Mouse (Mus musculus): ENCODE data around the gene Plekhh2. TPM values are rescaled to one million over a fixed set of nuclear protein-coding genes. Genes with fewer than 3 reads are reported as not detected.
A peak's percentile ranks its signal among the peaks of the same experiment; 100 is the strongest.

Gene Plekhh2
- polyA plus RNA-seq (2014; fragmentation: Nextera tagmentation; extraction: Ambion mirVana), result 2.3 and 3.4 TPM in 2 replicates

- H3K27me3 ChIP-seq (ENCODE audit: control insufficient read depth, insufficient read depth, low read length), result peaks cover 2% of the 10 kb centered on the region; the same call in 1 of the 2 replicates
- DNase-seq (ENCODE audit: low spot score) (peak; percentile 85), ATAC-seq (ENCODE audit: low FRiP score) (peak; percentile 80)
- H3K4me1 ChIP-seq (replicated peaks; ENCODE audit: control insufficient read depth, insufficient read depth, low read length), result no peaks in the 10 kb centered on the region
- no peaks in the 10 kb centered on the region for H3K9me3 ChIP-seq (ENCODE audit: control insufficient read depth, low read length)
- peak within 1 kb of the TSS; percentile 75 for H3K9ac ChIP-seq (ENCODE audit: low read depth, low read length)
- peak within 1 kb of the TSS; percentile 95 for H3K4me2 ChIP-seq (replicated peaks; ENCODE audit: low read depth, low read length)
- peak within 1 kb of the TSS; percentile 71 for H3K4me3 ChIP-seq (ENCODE audit: low read depth, low read length)
- under 1% methylated on average over 70 of the region's 79 CpGs for WGBS
- 0 out of 2 replicates have a peak within 1 kb of the TSS, but pooled peaks have one; percentile 10 for H3K27ac ChIP-seq (ENCODE audit: low read depth, low read length)
- H3K36me3 ChIP-seq (ENCODE audit: control insufficient read depth, insufficient read depth, low read length), result no peaks in the 10 kb centered on the region
These were observed at the start of gene Plekhh2 for GRCm38 (mm10) chr17:84511682-84512515. Gene Plekhh2 (plus strand): TSS chr17:84511895.

GRCm38 (mm10) chr17:84465753-84466608, 45.7 kb upstream of the Plekhh2 start, which contains the start of gene Thada:
Gene Thada (minus strand): TSS chr17:84466205.
- Histone ChIP-seq H3K4me1 (replicated peaks; ENCODE audit: control insufficient read depth, insufficient read depth, low read length) (no peaks in the 10 kb centered on the region), H3K27me3 (ENCODE audit: control insufficient read depth, insufficient read depth, low read length) (no peaks in the 10 kb centered on the region), H3K9ac (ENCODE audit: low read depth, low read length) (peak within 1 kb of the TSS; percentile 90), H3K36me3 (ENCODE audit: control insufficient read depth, insufficient read depth, low read length) (no peaks in the 10 kb centered on the region), H3K27ac (ENCODE audit: low read depth, low read length) (peak within 1 kb of the TSS; percentile 78), H3K4me3 (ENCODE audit: low read depth, low read length) (peak within 1 kb of the TSS; percentile 89), H3K4me2 (replicated peaks; ENCODE audit: low read depth, low read length) (peak within 1 kb of the TSS; percentile 89), H3K9me3 (ENCODE audit: control insufficient read depth, low read length) (no peaks in the 10 kb centered on the region)
- 1% methylated on average over 65 of the region's 67 CpGs for WGBS
- ATAC-seq (ENCODE audit: low FRiP score), result peak; percentile 98
- peak; percentile 100 for DNase-seq (ENCODE audit: low spot score)

GRCm38 (mm10) chr17:84474312-84474711, 37.4 kb upstream of the Plekhh2 start:
- 69% methylated on average over 4 of the region's 4 CpGs for WGBS
- H3K4me1 ChIP-seq (replicated peaks; ENCODE audit: control insufficient read depth, insufficient read depth, low read length), result no peaks in the 10 kb centered on the region
- no peak for ATAC-seq (ENCODE audit: low FRiP score)
- H3K27ac ChIP-seq (ENCODE audit: low read depth, low read length), result no peak overlapping the region
- H3K9ac ChIP-seq (ENCODE audit: low read depth, low read length), result no peak overlapping the region
- no peaks in the 10 kb centered on the region for H3K36me3 ChIP-seq (ENCODE audit: control insufficient read depth, insufficient read depth, low read length)
- H3K4me3 ChIP-seq (ENCODE audit: low read depth, low read length), result no peak overlapping the region
- no peak for DNase-seq (ENCODE audit: low spot score)
- no peaks in the 10 kb centered on the region for H3K27me3 ChIP-seq (ENCODE audit: control insufficient read depth, insufficient read depth, low read length)
- no peak overlapping the region for H3K4me2 ChIP-seq (replicated peaks; ENCODE audit: low read depth, low read length)
- no peaks in the 10 kb centered on the region for H3K9me3 ChIP-seq (ENCODE audit: control insufficient read depth, low read length)

- Histone ChIP-seq H3K9me3 (ENCODE audit: control insufficient read depth, low read length) (no peaks in the 10 kb centered on the region), H3K27ac (ENCODE audit: low read depth, low read length) (no peak overlapping the region), H3K27me3 (ENCODE audit: control insufficient read depth, insufficient read depth, low read length) (no peaks in the 10 kb centered on the region), H3K9ac (ENCODE audit: low read depth, low read length) (0 out of 2 replicates have a peak overlapping the region, but pooled peaks have one; percentile 4), H3K4me2 (replicated peaks; ENCODE audit: low read depth, low read length) (no peak overlapping the region), H3K4me1 (replicated peaks; ENCODE audit: control insufficient read depth, insufficient read depth, low read length) (no peaks in the 10 kb centered on the region), H3K36me3 (ENCODE audit: control insufficient read depth, insufficient read depth, low read length) (no peaks in the 10 kb centered on the region), H3K4me3 (ENCODE audit: low read depth, low read length) (no peak overlapping the region)
- ATAC-seq (ENCODE audit: low FRiP score) (no peak), DNase-seq (ENCODE audit: low spot score) (no peak)
- 87% methylated on average over 5 of the region's 5 CpGs for WGBS
These were observed 34.5 kb upstream of the Plekhh2 start for GRCm38 (mm10) chr17:84477176-84477575.

GRCm38 (mm10) chr17:84478276-84478675, 33.4 kb upstream of the Plekhh2 start:
- Histone ChIP-seq H3K27me3 (ENCODE audit: control insufficient read depth, insufficient read depth, low read length) (no peaks in the 10 kb centered on the region), H3K9me3 (ENCODE audit: control insufficient read depth, low read length) (no peaks in the 10 kb centered on the region), H3K36me3 (ENCODE audit: control insufficient read depth, insufficient read depth, low read length) (no peaks in the 10 kb centered on the region), H3K9ac (ENCODE audit: low read depth, low read length) (no peak overlapping the region), H3K4me3 (ENCODE audit: low read depth, low read length) (no peak overlapping the region), H3K4me2 (replicated peaks; ENCODE audit: low read depth, low read length) (no peak overlapping the region), H3K27ac (ENCODE audit: low read depth, low read length) (no peak overlapping the region), H3K4me1 (replicated peaks; ENCODE audit: control insufficient read depth, insufficient read depth, low read length) (no peaks in the 10 kb centered on the region)
- DNase-seq (ENCODE audit: low spot score) (no peak), ATAC-seq (ENCODE audit: low FRiP score) (no peak)
- 74% methylated on average over 4 of the region's 4 CpGs for WGBS

GRCm38 (mm10) chr17:84480464-84481355, 31.0 kb upstream of the Plekhh2 start:
- ATAC-seq (ENCODE audit: low FRiP score), result peak; percentile 40; the same call in 1 of the 2 replicates
- peak; percentile 71 for DNase-seq (ENCODE audit: low spot score)
- Histone ChIP-seq H3K4me2 (replicated peaks; ENCODE audit: low read depth, low read length) (no peak overlapping the region), H3K9ac (ENCODE audit: low read depth, low read length) (no peak overlapping the region), H3K36me3 (ENCODE audit: control insufficient read depth, insufficient read depth, low read length) (no peaks in the 10 kb centered on the region), H3K4me1 (replicated peaks; ENCODE audit: control insufficient read depth, insufficient read depth, low read length) (no peaks in the 10 kb centered on the region), H3K4me3 (ENCODE audit: low read depth, low read length) (no peak overlapping the region), H3K9me3 (ENCODE audit: control insufficient read depth, low read length) (no peaks in the 10 kb centered on the region), H3K27me3 (ENCODE audit: control insufficient read depth, insufficient read depth, low read length) (no peaks in the 10 kb centered on the region), H3K27ac (ENCODE audit: low read depth, low read length) (no peak overlapping the region)
- 42% methylated on average over 15 of the region's 15 CpGs for WGBS

GRCm38 (mm10) chr17:84482831-84483230, 28.9 kb upstream of the Plekhh2 start:
- no peak overlapping the region for H3K9ac ChIP-seq (ENCODE audit: low read depth, low read length)
- no peaks in the 10 kb centered on the region for H3K27me3 ChIP-seq (ENCODE audit: control insufficient read depth, insufficient read depth, low read length)
- no peaks in the 10 kb centered on the region for H3K4me1 ChIP-seq (replicated peaks; ENCODE audit: control insufficient read depth, insufficient read depth, low read length)
- DNase-seq (ENCODE audit: low spot score) (no peak), ATAC-seq (ENCODE audit: low FRiP score) (no peak)
- H3K27ac ChIP-seq (ENCODE audit: low read depth, low read length), result no peak overlapping the region
- H3K9me3 ChIP-seq (ENCODE audit: control insufficient read depth, low read length), result no peaks in the 10 kb centered on the region
- WGBS, result 88% methylated on average over 3 of the region's 3 CpGs
- no peaks in the 10 kb centered on the region for H3K36me3 ChIP-seq (ENCODE audit: control insufficient read depth, insufficient read depth, low read length)
- H3K4me3 ChIP-seq (ENCODE audit: low read depth, low read length), result no peak overlapping the region
- no peak overlapping the region for H3K4me2 ChIP-seq (replicated peaks; ENCODE audit: low read depth, low read length)

All from hindbrain, embryonic 11.5 days (tissue).